Mouse (Mus musculus): Measurements from ENCODE around the gene Tnfrsf13b.
"Not testable (repeated sequence)": the region's sequence is repeated elsewhere in the genome, so short reads cannot be mapped to it uniquely, and the experiment has no call there.

Tnfrsf13b gene

GRCm38 (mm10) chr11:61173477-61173876 lies 46.9 kb downstream of the Tnfrsf13b start:
- not testable (repeated sequence) for DNase-seq (ENCODE audit: low spot score)

GRCm38 (mm10) chr11:61174291-61174820 lies 47.8 kb downstream of the Tnfrsf13b start:
- DNase-seq (ENCODE audit: low spot score) = peak; percentile 61

GRCm38 (mm10) chr11:61174821-61175658 lies 48.5 kb downstream of the Tnfrsf13b start, which contains the start of gene Usp22:
TSS of gene Usp22 (minus strand) at chr11:61175055.
- peak; percentile 100 for DNase-seq (ENCODE audit: low spot score)

- no peak for DNase-seq (ENCODE audit: low spot score)
Measured at GRCm38 (mm10) chr11:61175778-61176177, 49.2 kb downstream of the Tnfrsf13b start.

GRCm38 (mm10) chr11:61176321-61176720 lies 49.8 kb downstream of the Tnfrsf13b start:
- DNase-seq (ENCODE audit: low spot score) = no peak

- DNase-seq (ENCODE audit: low spot score) = no peak
Measured at GRCm38 (mm10) chr11:61180361-61180760, 53.8 kb downstream of the Tnfrsf13b start.

- no peak for DNase-seq (ENCODE audit: low spot score)
Measured at GRCm38 (mm10) chr11:61181624-61182023, 55.1 kb downstream of the Tnfrsf13b start.

- no peak for DNase-seq (ENCODE audit: low spot score)
Measured at GRCm38 (mm10) chr11:61183820-61184219, 57.3 kb downstream of the Tnfrsf13b start.

GRCm38 (mm10) chr11:61190776-61191175 lies 64.2 kb downstream of the Tnfrsf13b start:
- no peak for DNase-seq (ENCODE audit: low spot score)

- not testable (repeated sequence) for DNase-seq (ENCODE audit: low spot score)
Measured at GRCm38 (mm10) chr11:61192123-61192522, 65.6 kb downstream of the Tnfrsf13b start.

GRCm38 (mm10) chr11:61192779-61193178 lies 66.2 kb downstream of the Tnfrsf13b start:
- no peak for DNase-seq (ENCODE audit: low spot score)

GRCm38 (mm10) chr11:61193392-61193791 lies 66.8 kb downstream of the Tnfrsf13b start:
- peak; percentile 88 for DNase-seq (ENCODE audit: low spot score)

- no peak for DNase-seq (ENCODE audit: low spot score)
Measured at GRCm38 (mm10) chr11:61196616-61197353, 70.2 kb downstream of the Tnfrsf13b start.

GRCm38 (mm10) chr11:61197935-61198334 lies 71.4 kb downstream of the Tnfrsf13b start:
- no peak for DNase-seq (ENCODE audit: low spot score)
